Mouse (Mus musculus) forebrain, embryonic 11.5 days (tissue): ENCODE results near the gene Apeh. TPM values are rescaled to one million over a fixed set of nuclear protein-coding genes. Genes with fewer than 3 reads are reported as not detected.

ENCODE experiments used
- ATAC-seq: fragments of 200-750 bp; cut with Nextera tagmentation; replicated peaks from 2 replicates; pipeline ENCODE4 v1.8.0; 2017; ENCODE audit warnings: moderate TSS enrichment; ENCODE audit not compliant: low FRiP score
- DNase-seq: peaks from one replicate; pipeline ENCODE4 v3.0.0-alpha.2; 2017; ENCODE audit warnings: low spot score
- H3K27ac ChIP-seq: fragments of 300-500 bp; sonication (generic); 2 replicates; pipeline ENCODE4 v1.5.1; 2014; ENCODE audit warnings: low read depth, low read length
- H3K27me3 ChIP-seq: fragments of 300-500 bp; sonication (generic); 2 replicates; pipeline ENCODE4 v1.6.1; 2014; ENCODE audit warnings: mild to moderate bottlenecking, low read length, mixed read lengths; ENCODE audit not compliant: control insufficient read depth, insufficient read depth
- H3K36me3 ChIP-seq: fragments of 300-500 bp; sonication (generic); 2 replicates; pipeline ENCODE4 v1.6.1; 2014; ENCODE audit warnings: mild to moderate bottlenecking, low read length, moderate library complexity, mixed read lengths; ENCODE audit not compliant: control insufficient read depth, insufficient read depth
- H3K4me1 ChIP-seq: fragments of 300-500 bp; sonication (generic); replicated peaks from 2 replicates; pipeline ENCODE4 v1.6.1; 2014; ENCODE audit warnings: low read length, mixed read lengths; ENCODE audit not compliant: control insufficient read depth, insufficient read depth
- H3K4me2 ChIP-seq: fragments of 300-500 bp; sonication (generic); 2 replicates; pipeline ENCODE4 v1.6.1; 2014; ENCODE audit warnings: low read depth, mild to moderate bottlenecking, low read length, moderate library complexity, mixed read lengths; ENCODE audit not compliant: severe bottlenecking
- H3K4me3 ChIP-seq: fragments of 300-500 bp; sonication (generic); 2 replicates; pipeline ENCODE4 v1.5.1; 2014; ENCODE audit warnings: low read depth, low read length
- H3K9ac ChIP-seq: fragments of 300-500 bp; sonication (generic); 2 replicates; pipeline ENCODE4 v1.6.1; 2014; ENCODE audit warnings: low read length
- H3K9me3 ChIP-seq: fragments of 300-500 bp; sonication (generic); 2 replicates; pipeline ENCODE4 v1.6.1; 2016; ENCODE audit warnings: low read length, mixed read lengths; ENCODE audit not compliant: control insufficient read depth
- WGBS: fragments of 180-500 bp; shearing (Covaris S2); extraction: QIAGEN DNeasy Blood & Tissue Kit; methylation state at CpG from one replicate; pipeline ENCODE4 v1.1.7; 2014; 5-methylcytosine and 5-hydroxymethylcytosine counted together
- polyA plus RNA-seq: library from polyadenylated mRNA; unstranded; fragments of >200 nt; fragmentation: Nextera tagmentation; extraction: Ambion mirVana; gene quantifications from 2 replicates; pipeline ENCODE4 v1.2.1, GENCODE M21; 2014

Gene Apeh
- polyA plus RNA-seq, 1 experiment from 2014 or later, result 53.3 TPM

DNA sequence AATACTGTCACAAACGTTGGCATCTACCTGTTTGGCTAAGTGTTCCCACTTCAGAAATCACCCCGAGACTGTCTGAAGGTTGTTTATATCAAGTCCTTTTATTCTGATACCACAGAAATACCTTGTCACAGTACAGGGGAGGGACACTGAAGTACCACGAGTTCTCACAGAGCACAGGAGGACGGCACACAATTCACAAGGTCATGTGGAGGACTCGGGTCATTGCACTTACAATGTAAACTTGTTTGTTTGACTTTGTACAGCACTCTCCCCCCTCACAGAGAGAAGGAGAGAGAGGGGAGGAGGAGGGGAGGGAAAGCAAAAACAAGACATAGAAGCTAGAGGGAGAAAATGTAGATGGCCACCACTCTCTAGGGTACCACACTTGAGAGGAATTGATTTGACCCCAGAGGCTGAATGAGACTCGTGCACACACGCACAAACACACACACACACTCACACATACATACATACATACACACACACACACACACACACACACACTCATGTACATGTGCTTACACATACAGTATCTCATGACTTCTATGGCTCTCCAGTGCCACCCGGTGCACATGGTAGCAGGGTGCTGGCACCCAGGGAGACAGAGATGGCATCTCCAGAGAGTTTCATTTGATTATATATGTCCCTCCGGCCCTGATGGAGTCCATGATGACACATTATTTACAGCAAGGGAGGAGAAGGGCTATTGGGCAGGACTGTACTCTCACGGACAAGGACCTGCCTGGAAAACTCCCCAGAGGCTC, 1.7 kb upstream of the Apeh start:
- no peak overlapping the region for H3K9ac ChIP-seq
- H3K27me3 ChIP-seq, result no peaks in the 10 kb centered on the region
- H3K4me1 ChIP-seq, result peaks cover 8% of the 10 kb centered on the region; the same call in 1 of the 2 replicates
- H3K27ac ChIP-seq, result no peak overlapping the region
- ATAC-seq (no peak), DNase-seq (no peak)
- WGBS, result 64% methylated on average over 10 of the region's 10 CpGs
- H3K4me3 ChIP-seq, result no peak overlapping the region
- no peak overlapping the region for H3K4me2 ChIP-seq
- no peaks in the 10 kb centered on the region for H3K36me3 ChIP-seq
- H3K9me3 ChIP-seq, result no peaks in the 10 kb centered on the region

DNA sequence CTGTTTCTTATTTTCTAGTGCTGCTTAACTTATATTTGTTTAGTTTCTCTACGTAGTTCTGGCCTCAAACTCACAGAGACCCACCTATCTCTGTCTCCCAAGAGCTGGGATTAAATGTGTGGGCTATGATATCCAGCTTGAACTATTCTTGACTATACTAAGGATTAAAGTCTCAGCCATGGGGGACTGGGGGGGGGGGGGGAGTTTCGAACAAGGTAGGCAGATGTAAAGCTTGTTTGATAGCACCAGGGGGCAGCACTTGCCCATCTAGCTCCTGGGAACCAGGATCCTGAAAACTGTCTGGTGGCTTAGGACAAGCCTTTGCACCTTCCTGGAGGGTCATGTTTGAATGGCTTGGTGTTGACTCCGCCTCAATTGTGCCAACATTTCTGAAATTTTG, 1.1 kb upstream of the Apeh start:
- peak overlapping the region; percentile 80; the same call in 1 of the 2 replicates for H3K4me3 ChIP-seq
- H3K4me1 ChIP-seq, result peaks cover 8% of the 10 kb centered on the region; the same call in 1 of the 2 replicates
- H3K36me3 ChIP-seq, result no peaks in the 10 kb centered on the region
- no peaks in the 10 kb centered on the region for H3K9me3 ChIP-seq
- peak overlapping the region; percentile 90 for H3K4me2 ChIP-seq
- peak overlapping the region; percentile 46; the same call in 1 of the 2 replicates for H3K27ac ChIP-seq
- H3K27me3 ChIP-seq, result no peaks in the 10 kb centered on the region
- 11% methylated on average over 3 of the region's 3 CpGs for WGBS
- DNase-seq, result peak; percentile 81
- no peak overlapping the region; the same call in 1 of the 2 replicates for H3K9ac ChIP-seq
- ATAC-seq, result no peak

DNA sequence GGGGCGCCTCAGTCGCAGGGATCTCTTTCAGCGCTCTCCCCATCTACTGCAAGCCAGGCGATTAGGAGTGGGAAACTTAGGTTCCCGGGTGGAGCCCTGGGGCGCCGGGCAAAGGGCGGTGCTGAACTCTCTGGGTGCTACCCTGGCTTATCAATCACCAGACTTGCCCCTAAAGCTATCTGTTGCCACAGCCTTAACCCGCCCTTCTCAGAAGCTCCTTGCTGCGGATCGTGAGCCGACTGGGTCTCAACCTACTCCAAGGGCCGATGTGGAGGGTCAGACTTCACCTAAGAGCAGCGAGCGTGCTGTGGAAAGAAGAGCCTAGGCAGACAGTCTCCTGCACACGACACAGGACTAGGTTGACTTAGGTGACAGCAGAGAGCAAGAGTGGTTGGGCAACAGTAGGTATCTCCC, 599 bp upstream of the Apeh start:
- under 1% methylated on average over 16 of the region's 16 CpGs for whole genome bisulfite sequencing
- Histone ChIP-seq H3K9me3 (no peaks in the 10 kb centered on the region), H3K9ac (peak overlapping the region; percentile 44), H3K4me1 (peaks cover 8% of the 10 kb centered on the region; the same call in 1 of the 2 replicates), H3K4me2 (peak overlapping the region; percentile 90), H3K36me3 (no peaks in the 10 kb centered on the region), H3K27ac (peak overlapping the region; percentile 46; the same call in 1 of the 2 replicates), H3K27me3 (no peaks in the 10 kb centered on the region), H3K4me3 (peak overlapping the region; percentile 80)
- ATAC-seq, result peak; percentile 54
- peak; percentile 78 for DNase-seq

DNA sequence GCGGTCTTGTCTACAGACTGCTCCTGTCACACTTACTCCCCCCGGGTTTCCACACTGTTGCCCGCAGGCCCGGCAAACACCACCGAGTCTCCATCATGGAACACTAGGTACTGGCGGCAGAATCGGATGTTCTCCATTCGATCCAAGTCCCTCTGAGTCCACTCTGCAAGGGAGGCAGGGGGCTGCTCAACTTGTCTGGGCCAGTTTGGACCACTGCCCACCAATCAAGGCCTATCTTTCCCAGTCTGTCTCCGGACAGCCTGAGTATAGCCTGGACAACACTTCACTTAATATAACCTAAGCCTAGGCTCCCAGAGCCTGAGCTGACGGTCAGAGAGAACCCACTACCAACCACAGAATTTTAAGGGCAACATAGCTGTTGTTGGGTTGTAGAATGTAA, 820 bp downstream of the Apeh start:
- H3K36me3 ChIP-seq, result peaks cover 2% of the 10 kb centered on the region; the same call in 1 of the 2 replicates
- H3K4me1 ChIP-seq, result peaks cover 8% of the 10 kb centered on the region; the same call in 1 of the 2 replicates
- 71% methylated on average over 10 of the region's 10 CpGs for WGBS
- no peaks in the 10 kb centered on the region for H3K27me3 ChIP-seq
- no peak for DNase-seq
- peak overlapping the region; percentile 84 for H3K9ac ChIP-seq
- H3K4me2 ChIP-seq, result peak overlapping the region; percentile 90
- no peak overlapping the region for H3K27ac ChIP-seq
- no peak for ATAC-seq
- H3K9me3 ChIP-seq, result no peaks in the 10 kb centered on the region
- peak overlapping the region; percentile 80 for H3K4me3 ChIP-seq

DNA sequence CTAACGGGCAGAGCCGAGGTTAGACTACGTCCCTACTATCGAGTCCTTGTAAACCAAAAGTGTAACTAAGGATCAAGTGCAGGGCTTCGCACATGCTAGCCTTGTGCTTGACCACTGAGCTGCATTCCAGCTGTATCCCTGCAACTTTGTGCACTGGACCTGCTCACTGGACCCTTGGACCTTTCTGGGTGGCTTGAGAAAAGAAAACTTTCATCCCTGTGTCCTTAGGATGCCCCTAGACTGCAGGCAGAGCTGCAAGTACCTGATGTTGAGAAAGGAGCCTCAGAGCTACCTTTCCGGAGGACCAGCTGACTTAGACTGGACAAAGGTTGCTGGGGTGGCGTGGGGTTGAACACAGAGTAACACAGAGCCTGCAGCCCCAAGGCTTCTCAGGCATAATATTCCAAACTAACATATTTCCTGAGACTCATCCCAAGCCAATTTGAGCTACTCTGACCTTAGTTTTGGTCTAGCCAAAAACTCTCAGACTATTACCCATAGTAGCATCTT, 3.7 kb downstream of the Apeh start:
- H3K9me3 ChIP-seq, result no peaks in the 10 kb centered on the region
- peaks cover 6% of the 10 kb centered on the region; the same call in 1 of the 2 replicates for H3K4me1 ChIP-seq
- no peak for DNase-seq
- H3K27ac ChIP-seq, result no peak overlapping the region
- H3K27me3 ChIP-seq, result no peaks in the 10 kb centered on the region
- 96% methylated on average over 7 of the region's 7 CpGs for WGBS
- H3K9ac ChIP-seq, result no peak overlapping the region
- peaks cover 10% of the 10 kb centered on the region; the same call in 1 of the 2 replicates for H3K36me3 ChIP-seq
- H3K4me2 ChIP-seq, result no peak overlapping the region
- ATAC-seq, result no peak
- no peak overlapping the region for H3K4me3 ChIP-seq

DNA sequence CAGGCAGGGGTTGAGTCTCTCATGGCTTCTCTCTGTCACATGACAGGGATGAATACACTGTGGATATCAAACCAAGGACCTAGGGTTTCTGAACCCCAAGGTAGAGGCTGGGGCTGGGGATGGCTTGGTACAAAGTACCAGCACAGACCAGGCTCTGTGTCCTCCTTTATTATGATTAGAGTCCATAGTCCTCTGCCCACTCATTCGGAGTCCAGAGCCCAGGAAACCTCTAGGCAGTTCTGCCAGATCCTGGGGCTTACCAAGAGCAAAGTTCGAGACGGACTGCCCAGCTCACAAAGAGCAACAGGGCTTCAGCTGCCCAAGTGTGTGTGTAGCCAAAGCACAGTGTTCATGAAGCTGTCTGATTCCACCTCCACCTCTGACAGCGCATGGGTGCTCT, 9.1 kb downstream of the Apeh start:
- Histone ChIP-seq H3K27ac (no peak overlapping the region), H3K9me3 (no peaks in the 10 kb centered on the region), H3K4me3 (no peak overlapping the region), H3K4me1 (no peaks in the 10 kb centered on the region), H3K27me3 (peaks cover 22% of the 10 kb centered on the region), H3K9ac (no peak overlapping the region), H3K4me2 (no peak overlapping the region), H3K36me3 (peaks cover 10% of the 10 kb centered on the region; the same call in 1 of the 2 replicates)
- ATAC-seq, result no peak
- no peak for DNase-seq
- 95% methylated on average over 4 of the region's 4 CpGs for WGBS

DNA sequence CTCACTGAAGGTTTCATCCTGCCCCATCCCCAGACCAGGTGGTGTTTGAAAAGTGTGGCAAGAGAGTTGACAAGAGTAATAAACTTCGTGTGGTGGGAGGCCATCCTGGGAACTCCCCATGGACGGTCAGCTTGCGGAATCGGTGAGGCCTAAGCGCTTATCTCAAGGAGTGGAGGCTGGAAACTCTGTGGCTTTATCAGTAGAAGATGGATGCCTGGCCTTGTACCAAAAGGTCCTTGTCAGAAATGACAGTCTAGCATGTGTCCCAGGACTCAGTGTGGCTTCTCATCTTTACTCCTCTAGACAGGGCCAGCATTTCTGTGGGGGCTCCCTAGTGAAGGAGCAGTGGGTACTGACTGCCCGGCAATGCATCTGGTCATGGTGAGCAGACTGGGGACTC, 10.8 kb downstream of the Apeh start:
- H3K9ac ChIP-seq, result no peak overlapping the region
- no peak for ATAC-seq
- no peak overlapping the region for H3K4me2 ChIP-seq
- peaks cover 4% of the 10 kb centered on the region; the same call in 1 of the 2 replicates for H3K4me1 ChIP-seq
- H3K9me3 ChIP-seq, result no peaks in the 10 kb centered on the region
- DNase-seq, result no peak
- H3K27ac ChIP-seq, result no peak overlapping the region
- H3K27me3 ChIP-seq, result peaks cover 22% of the 10 kb centered on the region
- no peak overlapping the region for H3K4me3 ChIP-seq
- H3K36me3 ChIP-seq, result peaks cover 8% of the 10 kb centered on the region; the same call in 1 of the 2 replicates
- 80% methylated on average over 6 of the region's 6 CpGs for WGBS

DNA sequence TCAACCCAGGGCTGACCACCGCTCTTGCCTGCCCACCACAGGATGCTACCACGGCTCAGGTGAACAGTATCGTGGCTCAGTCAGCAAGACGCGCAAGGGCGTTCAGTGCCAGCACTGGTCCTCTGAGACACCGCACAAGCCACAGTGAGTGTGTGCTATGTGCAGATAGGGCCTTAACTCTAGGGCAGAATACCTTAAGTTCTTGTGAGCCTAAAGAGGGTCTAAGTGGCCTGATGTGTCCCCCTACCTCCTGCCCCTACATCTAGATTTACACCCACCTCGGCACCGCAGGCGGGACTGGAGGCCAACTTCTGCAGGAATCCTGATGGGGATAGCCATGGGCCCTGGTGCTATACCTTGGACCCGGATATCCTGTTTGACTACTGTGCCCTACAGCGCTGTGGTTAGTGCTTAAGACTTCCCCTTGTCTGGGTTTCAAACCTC, 11.4 kb downstream of the Apeh start, which contains the start of gene Rnf123:
Gene Rnf123 (minus strand): TSS at position 359 of the 444 bp plus-strand sequence.
- Histone ChIP-seq H3K4me1 (peaks cover 7% of the 10 kb centered on the region; the same call in 1 of the 2 replicates), H3K27ac (no peak within 1 kb of the TSS), H3K4me2 (no peak within 1 kb of the TSS), H3K9me3 (no peaks in the 10 kb centered on the region), H3K27me3 (peaks cover 22% of the 10 kb centered on the region), H3K36me3 (peaks cover 4% of the 10 kb centered on the region; the same call in 1 of the 2 replicates), H3K9ac (no peak within 1 kb of the TSS; the same call in 1 of the 2 replicates), H3K4me3 (no peak within 1 kb of the TSS)
- 24% methylated on average over 12 of the region's 12 CpGs for WGBS
- DNase-seq, result no peak
- ATAC-seq, result no peak
